Mouse (Mus musculus) midbrain, embryonic 14.5 days (tissue): ENCODE data around the gene Papola. TPM values are rescaled to one million over a fixed set of nuclear protein-coding genes. Genes with fewer than 3 reads are reported as not detected.
A peak's percentile ranks its signal among the peaks of the same experiment; 100 is the strongest.
"Not testable (repeated sequence)": the region's sequence is repeated elsewhere in the genome, so short reads cannot be mapped to it uniquely, and the experiment has no call there.

Experiments
- ATAC-seq: fragments of 200-750 bp; cut with Nextera tagmentation; 2 replicates; pipeline ENCODE4 v1.8.0; 2017; ENCODE audit warnings: moderate number of reproducible peaks, moderate library complexity; ENCODE audit not compliant: low FRiP score, low TSS enrichment
- DNase-seq: peaks from one replicate; pipeline ENCODE4 v3.0.0-alpha.2; 2015
- H3K27ac ChIP-seq: fragments of 300-500 bp; sonication (generic); replicated peaks from 2 replicates; pipeline ENCODE4 v1.5.1; 2014; ENCODE audit warnings: mild to moderate bottlenecking, low read depth, low read length, moderate library complexity
- H3K27me3 ChIP-seq: fragments of 300-500 bp; sonication (generic); 2 replicates; pipeline ENCODE4 v1.6.1; 2014; ENCODE audit warnings: low read length, control low read depth, mixed read lengths; ENCODE audit not compliant: control insufficient read depth, insufficient read depth
- H3K36me3 ChIP-seq: fragments of 300-500 bp; sonication (generic); 2 replicates; pipeline ENCODE4 v1.6.1; 2014; ENCODE audit warnings: low read length, control low read depth; ENCODE audit not compliant: control insufficient read depth, insufficient read depth
- H3K4me1 ChIP-seq: fragments of 300-500 bp; sonication (generic); 2 replicates; pipeline ENCODE4 v1.6.1; 2014; ENCODE audit warnings: mild to moderate bottlenecking, antibody characterized with exemption, low read length, control low read depth; ENCODE audit not compliant: control insufficient read depth, insufficient read depth
- H3K4me2 ChIP-seq: fragments of 300-500 bp; sonication (generic); 2 replicates; pipeline ENCODE4 v1.6.1; 2014; ENCODE audit warnings: mild to moderate bottlenecking, low read length, moderate library complexity
- H3K4me3 ChIP-seq: fragments of 300-500 bp; sonication (generic); replicated peaks from 2 replicates; pipeline ENCODE4 v1.5.1; 2014; ENCODE audit warnings: low read depth, low read length
- H3K9ac ChIP-seq: fragments of 300-500 bp; sonication (generic); replicated peaks from 2 replicates; pipeline ENCODE4 v1.6.1; 2014; ENCODE audit warnings: mild to moderate bottlenecking, low read length, moderate library complexity
- H3K9me3 ChIP-seq: fragments of 300-500 bp; sonication (generic); 2 replicates; pipeline ENCODE4 v1.6.1; 2016; ENCODE audit warnings: low read length, control low read depth, mixed read lengths; ENCODE audit not compliant: control insufficient read depth
- WGBS: fragments of 180-500 bp; shearing (Covaris S2); extraction: QIAGEN DNeasy Blood & Tissue Kit; methylation state at CpG from one replicate; pipeline ENCODE4 v1.1.7; 2014; 5-methylcytosine and 5-hydroxymethylcytosine counted together
- polyA plus RNA-seq: library from polyadenylated mRNA; unstranded; fragments of >200 nt; fragmentation: Nextera tagmentation; extraction: Ambion mirVana; gene quantifications from 2 replicates; pipeline ENCODE4 v1.2.1, GENCODE M21; 2014

Papola gene
- polyA plus RNA-seq, 1 experiment from 2014 or later: 169 TPM

- H3K27me3 ChIP-seq, H3K27ac ChIP-seq: not testable (repeated sequence)
- 95% methylated on average over 8 of the region's 8 CpGs for WGBS
Measured at GRCm38 (mm10) chr12:105840545-105840944, 56.1 kb downstream of the Papola start.

GRCm38 (mm10) chr12:105843243-105844005, 58.9 kb downstream of the Papola start:
- 68% methylated on average over 12 of the region's 12 CpGs for WGBS
- DNase-seq (no peak), ATAC-seq (no peak)
- H3K4me3 ChIP-seq: no peak overlapping the region
- no peaks in the 10 kb centered on the region for H3K4me1 ChIP-seq
- no peak overlapping the region for H3K4me2 ChIP-seq
- H3K27ac ChIP-seq: no peak overlapping the region
- H3K36me3 ChIP-seq: peaks cover 21% of the 10 kb centered on the region; the same call in 1 of the 2 replicates
- no peaks in the 10 kb centered on the region for H3K27me3 ChIP-seq
- H3K9ac ChIP-seq: no peak overlapping the region
- H3K9me3 ChIP-seq: no peaks in the 10 kb centered on the region

More at GRCm38 (mm10) chr12:105840545-105840944, 56.1 kb downstream of the Papola start:
- H3K9me3 ChIP-seq, ATAC-seq, H3K4me2 ChIP-seq, H3K4me3 ChIP-seq, H3K9ac ChIP-seq, DNase-seq, H3K4me1 ChIP-seq: not testable (repeated sequence)
- H3K36me3 ChIP-seq: peaks cover 42% of the 10 kb centered on the region

GRCm38 (mm10) chr12:105844406-105844805, 59.9 kb downstream of the Papola start:
- Histone ChIP-seq H3K36me3 (peaks cover 16% of the 10 kb centered on the region; the same call in 1 of the 2 replicates), H3K9me3 (no peaks in the 10 kb centered on the region), H3K4me3 (no peak overlapping the region), H3K27me3 (no peaks in the 10 kb centered on the region), H3K27ac (no peak overlapping the region), H3K9ac (no peak overlapping the region), H3K4me1 (no peaks in the 10 kb centered on the region), H3K4me2 (no peak overlapping the region)
- 95% methylated on average over 4 of the region's 4 CpGs for WGBS
- no peak for ATAC-seq
- no peak for DNase-seq

- no peak for DNase-seq
Measured at GRCm38 (mm10) chr12:105849102-105849501, 64.6 kb downstream of the Papola start.

GRCm38 (mm10) chr12:105850675-105851074, 66.2 kb downstream of the Papola start:
- Histone ChIP-seq H3K9me3 (no peaks in the 10 kb centered on the region), H3K36me3 (no peaks in the 10 kb centered on the region), H3K9ac (no peak overlapping the region), H3K27ac (no peak overlapping the region), H3K4me2 (no peak overlapping the region), H3K4me3 (no peak overlapping the region), H3K4me1 (peaks cover 10% of the 10 kb centered on the region), H3K27me3 (no peaks in the 10 kb centered on the region)
- 56% methylated on average over 9 of the region's 9 CpGs for WGBS
- no peak for DNase-seq
- no peak for ATAC-seq

More at GRCm38 (mm10) chr12:105849102-105849501, 64.6 kb downstream of the Papola start:
- H3K27me3 ChIP-seq: no peaks in the 10 kb centered on the region
- no peak overlapping the region for H3K4me2 ChIP-seq
- no peaks in the 10 kb centered on the region for H3K9me3 ChIP-seq
- peaks cover 7% of the 10 kb centered on the region for H3K4me1 ChIP-seq
- H3K36me3 ChIP-seq: no peaks in the 10 kb centered on the region
- no peak overlapping the region for H3K9ac ChIP-seq
- no peak overlapping the region for H3K4me3 ChIP-seq
- H3K27ac ChIP-seq: no peak overlapping the region
- ATAC-seq: no peak
- WGBS: 69% methylated on average over 8 of the region's 8 CpGs

GRCm38 (mm10) chr12:105852798-105853197, 68.3 kb downstream of the Papola start:
- peak; percentile 53 for DNase-seq
- Histone ChIP-seq H3K36me3 (no peaks in the 10 kb centered on the region), H3K27me3 (no peaks in the 10 kb centered on the region), H3K27ac (0 out of 2 replicates have a peak overlapping the region, but pooled peaks have one; percentile 4), H3K9me3 (no peaks in the 10 kb centered on the region), H3K9ac (no peak overlapping the region), H3K4me3 (no peak overlapping the region), H3K4me1 (peaks cover 14% of the 10 kb centered on the region), H3K4me2 (no peak overlapping the region)
- ATAC-seq: peak; percentile 28; the same call in 1 of the 2 replicates
- WGBS: 19% methylated on average over 7 of the region's 7 CpGs

- Histone ChIP-seq H3K36me3 (no peaks in the 10 kb centered on the region), H3K9me3 (no peaks in the 10 kb centered on the region), H3K27me3 (0 out of 2 replicates have a peak, but pooled peaks cover 2% of the 10 kb centered on the region), H3K4me1 (peaks cover 14% of the 10 kb centered on the region), H3K4me2 (no peak overlapping the region), H3K9ac (no peak overlapping the region), H3K4me3 (no peak overlapping the region), H3K27ac (no peak overlapping the region)
- ATAC-seq: 0 out of 2 replicates have a peak, but pooled peaks have one; percentile 41
- peak; percentile 82 for DNase-seq
- 40% methylated on average over 6 of the region's 6 CpGs for WGBS
Measured at GRCm38 (mm10) chr12:105854639-105855038, 70.1 kb downstream of the Papola start.

GRCm38 (mm10) chr12:105857902-105858640, 73.6 kb downstream of the Papola start:
- no peaks in the 10 kb centered on the region for H3K9me3 ChIP-seq
- 0 out of 2 replicates have a peak, but pooled peaks cover 7% of the 10 kb centered on the region for H3K4me1 ChIP-seq
- no peaks in the 10 kb centered on the region for H3K36me3 ChIP-seq
- H3K9ac ChIP-seq: no peak overlapping the region
- 0 out of 2 replicates have a peak, but pooled peaks cover 2% of the 10 kb centered on the region for H3K27me3 ChIP-seq
- 83% methylated on average over 5 of the region's 5 CpGs for WGBS
- DNase-seq: no peak
- H3K27ac ChIP-seq: no peak overlapping the region
- no peak overlapping the region for H3K4me2 ChIP-seq
- no peak for ATAC-seq
- no peak overlapping the region for H3K4me3 ChIP-seq
